Mouse (Mus musculus) lung, embryonic 14.5 days (tissue): ENCODE measurements around the gene Rtn4rl2. TPM values are rescaled to one million over a fixed set of nuclear protein-coding genes. Genes with fewer than 3 reads are reported as not detected.

Experiments
- ATAC-seq: fragments of 200-750 bp; cut with Nextera tagmentation; 2 replicates; pipeline ENCODE4 v1.8.0; 2017; ENCODE audit warnings: mild to moderate bottlenecking, moderate TSS enrichment, moderate library complexity; ENCODE audit not compliant: insufficient read depth
- DNase-seq: peaks from one replicate; pipeline ENCODE4 v3.0.0-alpha.2; 2015
- H3K27ac ChIP-seq: fragments of 300-500 bp; sonication (generic); 2 replicates; pipeline ENCODE4 v1.5.1; 2014; ENCODE audit warnings: low read depth, mild to moderate bottlenecking, moderate library complexity
- H3K27me3 ChIP-seq: fragments of 300-500 bp; sonication (generic); 2 replicates; pipeline ENCODE4 v1.6.1; 2014; ENCODE audit warnings: low read length, control low read depth; ENCODE audit not compliant: insufficient read depth
- H3K36me3 ChIP-seq: fragments of 300-500 bp; sonication (generic); 2 replicates; pipeline ENCODE4 v1.6.1; 2014; ENCODE audit warnings: control low read depth; ENCODE audit not compliant: insufficient read depth
- H3K4me1 ChIP-seq: fragments of 300-500 bp; sonication (generic); 2 replicates; pipeline ENCODE4 v1.6.1; 2014; ENCODE audit warnings: antibody characterized with exemption, control low read depth; ENCODE audit not compliant: insufficient read depth
- H3K4me2 ChIP-seq: fragments of 300-500 bp; sonication (generic); 2 replicates; pipeline ENCODE4 v1.6.1; 2014; ENCODE audit warnings: mild to moderate bottlenecking
- H3K4me3 ChIP-seq: fragments of 300-500 bp; sonication (generic); 2 replicates; pipeline ENCODE4 v1.5.1; 2014; ENCODE audit warnings: low read depth, low read length
- H3K9ac ChIP-seq: fragments of 300-500 bp; sonication (generic); 2 replicates; pipeline ENCODE4 v1.6.1; 2014
- H3K9me3 ChIP-seq: fragments of 300-500 bp; sonication (generic); 2 replicates; pipeline ENCODE4 v1.6.1; 2016; ENCODE audit warnings: low read depth, low read length, control low read depth
- CTCF ChIP-seq: IDR thresholded peaks from 2 replicates; pipeline ENCODE4 v1.5.1; 2016; ENCODE audit warnings: antibody characterized with exemption, low read depth
- WGBS: fragments of 180-500 bp; shearing (Covaris S2); extraction: QIAGEN DNeasy Blood & Tissue Kit; methylation state at CpG from one replicate; pipeline ENCODE4 v1.1.7; 2014; 5-methylcytosine and 5-hydroxymethylcytosine counted together
- polyA plus RNA-seq: library from polyadenylated mRNA; unstranded; fragments of >200 nt; fragmentation: Nextera tagmentation; extraction: Ambion mirVana; gene quantifications from 2 replicates; pipeline ENCODE4 v1.2.1, GENCODE M21; 2014

Rtn4rl2 gene
- polyA plus RNA-seq, 1 experiment from 2014 or later: 1.2 TPM

GRCm38 (mm10) chr2:84859991-84860780 is 26.3 kb downstream of the Rtn4rl2 start:
- H3K4me2 ChIP-seq: no peak overlapping the region
- 88% methylated on average over 7 of the region's 7 CpGs for WGBS
- DNase-seq: no peak
- H3K27me3 ChIP-seq: no peaks in the 10 kb centered on the region
- H3K4me3 ChIP-seq: no peak overlapping the region
- no peak for ATAC-seq
- no peak overlapping the region for H3K27ac ChIP-seq
- H3K4me1 ChIP-seq: no peaks in the 10 kb centered on the region
- no peak overlapping the region for H3K9ac ChIP-seq
- TF ChIP-seq CTCF: no peak
- H3K9me3 ChIP-seq: no peaks in the 10 kb centered on the region
- peaks cover 70% of the 10 kb centered on the region for H3K36me3 ChIP-seq

DNA sequence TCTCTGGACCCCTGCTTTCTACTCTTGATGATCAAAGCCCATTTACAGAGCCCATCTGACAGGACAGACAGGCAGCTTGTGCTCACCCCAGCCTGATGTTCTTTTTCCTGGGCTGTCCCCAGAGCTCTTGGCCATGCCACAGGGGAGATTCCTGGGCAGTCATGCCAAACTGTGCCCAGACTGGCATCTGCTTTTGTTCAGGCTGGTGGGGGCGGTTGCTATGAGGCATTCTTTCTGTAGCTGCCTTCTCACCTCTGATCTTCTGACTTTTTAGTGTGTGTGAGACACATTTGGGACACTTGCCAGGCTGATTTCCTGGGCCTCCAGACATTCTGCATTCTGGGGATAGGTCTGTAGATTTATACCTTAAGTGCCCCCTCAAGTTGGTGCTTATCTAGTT is 28.0 kb downstream of the Rtn4rl2 start:
- Histone ChIP-seq H3K9ac (no peak overlapping the region), H3K27ac (no peak overlapping the region), H3K4me1 (no peaks in the 10 kb centered on the region), H3K4me2 (no peak overlapping the region), H3K9me3 (no peaks in the 10 kb centered on the region), H3K27me3 (no peaks in the 10 kb centered on the region), H3K4me3 (no peak overlapping the region), H3K36me3 (peaks cover 85% of the 10 kb centered on the region)
- 71% methylated on average over 1 of the region's 1 CpGs for WGBS
- DNase-seq (no peak), ATAC-seq (no peak)
- TF ChIP-seq CTCF: no peak

GRCm38 (mm10) chr2:84855732-84856131 is 30.8 kb downstream of the Rtn4rl2 start:
- WGBS: 52% methylated on average over 2 of the region's 2 CpGs
- peaks cover 81% of the 10 kb centered on the region for H3K36me3 ChIP-seq
- ATAC-seq: peak; percentile 36

DNA sequence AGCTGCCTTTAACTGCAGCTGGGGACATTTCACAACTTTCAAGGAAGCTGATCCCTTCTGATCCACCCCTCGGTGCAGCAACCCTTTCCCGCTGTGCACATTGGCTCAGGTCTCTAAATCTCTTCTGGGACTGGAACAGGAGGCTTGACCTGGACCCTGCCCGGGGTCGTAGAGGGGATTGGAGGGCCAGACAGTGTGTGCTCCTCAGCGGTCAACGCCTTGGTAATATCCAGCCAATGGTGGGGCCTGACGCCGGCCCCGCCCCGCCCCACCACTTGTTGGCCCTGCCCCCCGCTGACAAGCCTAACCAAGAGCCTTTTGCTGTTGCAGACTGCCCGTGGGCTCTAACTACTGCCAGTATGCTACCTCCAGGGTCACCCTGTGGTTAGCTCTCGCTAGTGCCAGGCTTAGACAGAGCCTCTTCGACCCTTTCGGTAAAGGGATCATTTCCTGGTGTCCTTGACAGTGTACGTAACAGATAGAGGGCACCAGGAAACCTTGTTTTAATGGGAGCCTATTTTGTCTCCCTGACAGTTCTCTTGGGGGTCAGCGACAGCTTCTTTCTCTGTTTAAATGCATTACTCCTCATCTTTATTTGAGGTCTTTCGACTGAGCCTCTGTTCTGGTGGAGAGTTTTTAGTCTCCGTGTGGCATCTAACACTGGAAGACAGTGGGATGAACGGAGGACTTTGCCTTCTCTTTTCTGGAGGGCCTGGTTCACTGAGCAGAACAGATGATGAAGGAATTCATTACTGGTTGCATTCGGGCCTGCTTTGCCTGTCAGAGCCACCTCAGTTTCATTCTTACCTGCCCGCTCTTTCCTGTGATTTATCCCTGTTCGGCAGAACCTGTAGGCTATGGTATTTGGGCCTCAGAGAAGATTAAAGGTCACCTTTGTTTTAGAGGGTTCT is 35.1 kb downstream of the Rtn4rl2 start:
- no peak overlapping the region for H3K27ac ChIP-seq
- H3K4me1 ChIP-seq: no peaks in the 10 kb centered on the region
- no peaks in the 10 kb centered on the region for H3K27me3 ChIP-seq
- H3K36me3 ChIP-seq: peaks cover 78% of the 10 kb centered on the region
- WGBS: 31% methylated on average over 23 of the region's 23 CpGs
- DNase-seq (peak; percentile 84), ATAC-seq (peak; percentile 83)
- H3K4me3 ChIP-seq: no peak overlapping the region
- H3K4me2 ChIP-seq: peak overlapping the region; percentile 29
- no peak overlapping the region for H3K9ac ChIP-seq
- TF ChIP-seq CTCF: no peak
- H3K9me3 ChIP-seq: no peaks in the 10 kb centered on the region

More at GRCm38 (mm10) chr2:84855732-84856131, 30.8 kb downstream of the Rtn4rl2 start:
- peak; percentile 78 for DNase-seq
- Histone ChIP-seq H3K4me3 (no peak overlapping the region), H3K27ac (no peak overlapping the region), H3K4me1 (no peaks in the 10 kb centered on the region), H3K9ac (no peak overlapping the region), H3K4me2 (no peak overlapping the region), H3K27me3 (no peaks in the 10 kb centered on the region), H3K9me3 (no peaks in the 10 kb centered on the region)
- TF ChIP-seq CTCF: peak; percentile 94

DNA sequence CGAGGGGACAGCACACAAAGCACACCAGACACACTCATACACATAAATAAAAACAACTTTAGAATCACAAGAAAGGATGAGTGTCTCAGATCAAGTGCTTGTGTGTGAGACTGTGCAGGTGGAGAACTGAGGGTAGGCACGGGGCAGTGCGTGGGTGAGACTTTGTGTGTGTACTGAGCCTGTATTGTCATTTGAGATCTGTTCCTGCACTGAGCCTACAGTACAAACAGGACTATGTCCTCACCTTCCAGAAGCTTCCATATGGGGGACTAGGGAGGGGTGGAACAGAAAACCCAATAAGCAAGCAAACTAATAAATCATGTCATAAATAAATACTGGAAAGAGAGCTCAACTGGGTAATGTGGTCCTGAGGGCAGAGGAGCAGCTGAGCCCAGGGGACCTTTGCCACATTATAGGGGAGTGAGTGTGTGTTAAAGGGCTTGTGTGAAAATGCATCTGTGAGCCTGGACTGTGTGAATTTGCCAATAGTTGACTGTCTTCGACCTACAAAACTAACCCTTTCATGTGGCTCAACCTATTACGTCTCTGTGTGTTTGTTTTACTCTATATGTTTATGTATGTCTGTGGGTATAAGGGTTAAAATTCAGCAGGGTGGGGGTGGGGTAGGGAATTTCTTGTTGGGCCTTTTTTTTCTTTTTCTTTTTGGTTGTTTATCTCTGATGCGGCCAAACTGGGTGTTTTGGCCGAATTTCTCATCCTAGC is 35.9 kb downstream of the Rtn4rl2 start:
- DNase-seq (no peak), ATAC-seq (peak; percentile 66)
- Histone ChIP-seq H3K36me3 (peaks cover 84% of the 10 kb centered on the region), H3K4me2 (peak overlapping the region; percentile 29), H3K4me3 (no peak overlapping the region), H3K27me3 (no peaks in the 10 kb centered on the region), H3K9ac (no peak overlapping the region), H3K27ac (no peak overlapping the region), H3K4me1 (no peaks in the 10 kb centered on the region), H3K9me3 (no peaks in the 10 kb centered on the region)
- TF ChIP-seq CTCF: no peak
- 45% methylated on average over 7 of the region's 7 CpGs for WGBS

GRCm38 (mm10) chr2:84845226-84845625 is 41.3 kb downstream of the Rtn4rl2 start:
- TF ChIP-seq CTCF: no peak
- Histone ChIP-seq H3K27ac (no peak overlapping the region), H3K9me3 (no peaks in the 10 kb centered on the region), H3K36me3 (peaks cover 46% of the 10 kb centered on the region), H3K27me3 (no peaks in the 10 kb centered on the region), H3K4me1 (peaks cover 10% of the 10 kb centered on the region), H3K4me2 (no peak overlapping the region), H3K9ac (no peak overlapping the region), H3K4me3 (no peak overlapping the region)
- no peak for DNase-seq
- no peak for ATAC-seq
- 71% methylated on average over 1 of the region's 1 CpGs for WGBS
